Comparison of ENCODE assay signal across 10 mouse cellular contexts in genomic region chr19:4384322-4384721, GRCm38 (mm10). TPM values are rescaled to one million over a fixed set of nuclear protein-coding genes. Genes with fewer than 3 reads are reported as not detected.
DNase-seq lines count a peak whose midpoint lies in the region; ATAC-seq and TF ChIP-seq lines count a peak whose summit lies in the region.
"Had no signal": no experiment of that assay in that cellular context is flagged by ENCODE, and none has a peak within 500 bp of the region (broad histone marks: within the 10 kb centered on the region; RNA-seq: fewer than 3 reads in every experiment).

No protein-coding gene starts in this region.

- 58% methylated on average over 1 of the region's 1 CpGs for WGBS in embryonic facial prominence, embryonic 11.5 days
- WGBS in embryonic facial prominence, embryonic 10.5 days, result 45% methylated on average over 1 of the region's 1 CpGs
- 50% methylated on average over 1 of the region's 1 CpGs for WGBS in lung, embryonic 14.5 days

- TF ChIP-seq EP300 in MEL (IDR thresholded peaks at IDR 0.05; ENCODE audit: low read depth in 1 of 2, low read length in 2 of 2), result no peak

- no peaks in the 10 kb centered on the region for H3K4me1 ChIP-seq in embryonic facial prominence, embryonic 11.5 days (ENCODE audit: control insufficient read depth, insufficient read depth, low read length)
- H3K4me1 ChIP-seq in embryonic facial prominence, embryonic 10.5 days, result no peaks in the 10 kb centered on the region
- no peaks in the 10 kb centered on the region for H3K4me1 ChIP-seq in lung, embryonic 14.5 days (ENCODE audit: insufficient read depth)
- peaks cover 0 to 11% of the 10 kb centered on the region in 2 experiments; a peak in 2 of 4 replicates for H3K4me1 ChIP-seq in MEL (ENCODE audit: control insufficient read depth in 1 of 2, insufficient read depth in 2 of 2, low read length in 2 of 2)
- H3K4me1 ChIP-seq: hindbrain, embryonic 15.5 days had no signal

- ATAC-seq in embryonic facial prominence, embryonic 11.5 days (replicated peaks; ENCODE audit: insufficient number of reproducible peaks, low FRiP score, low TSS enrichment, low read depth), result no peak
- ATAC-seq in lung, embryonic 14.5 days (ENCODE audit: insufficient read depth), result no peak

- H3K79me2 ChIP-seq in MEL (ENCODE audit: control insufficient read depth, insufficient read depth, low read length, poor library complexity), result peaks cover 26% of the 10 kb centered on the region

- peak; percentile 13 for DNase-seq in embryonic facial prominence, embryonic 11.5 days (ENCODE audit: low spot score)
- DNase-seq in embryonic facial prominence, embryonic 10.5 days (ENCODE audit: low spot score), result no peak
- DNase-seq in lung, embryonic 14.5 days, result peak; percentile 11
- DNase-seq in lung, postnatal 4 days, result no peak
- DNase-seq in MEL (ENCODE audit: low read depth, low spot score), result peak; percentile 43
- peak; percentile 44 for DNase-seq in naive thymus-derived CD4-positive, alpha-beta T cell, adult 2 months (ENCODE audit: low read depth)
- no peak for DNase-seq in right cerebral cortex, postnatal 36 days (ENCODE audit: low spot score in 2 of 2)
- no peak for DNase-seq in right cerebral cortex, adult 18-20 months

- no peaks in the 10 kb centered on the region for H3K27me3 ChIP-seq in embryonic facial prominence, embryonic 11.5 days (ENCODE audit: control insufficient read depth, insufficient read depth, low read length)
- no peaks in the 10 kb centered on the region for H3K27me3 ChIP-seq in embryonic facial prominence, embryonic 10.5 days (replicated peaks; ENCODE audit: low read depth, poor library complexity, severe bottlenecking)
- no peaks in the 10 kb centered on the region for H3K27me3 ChIP-seq in lung, embryonic 14.5 days (ENCODE audit: insufficient read depth, low read length)
- no peaks in the 10 kb centered on the region for H3K27me3 ChIP-seq in MEL (ENCODE audit: control insufficient read depth in 1 of 2, insufficient read depth in 2 of 2, low read length in 2 of 2)
- H3K27me3 ChIP-seq: hindbrain, embryonic 15.5 days had no signal

- no peak for TF ChIP-seq POLR2A in MEL (IDR thresholded peaks at IDR 0.05; ENCODE audit: control insufficient read depth in 1 of 2, insufficient read depth in 1 of 2, low read depth in 1 of 2, low read length in 2 of 2, poor library complexity in 1 of 2)

- no peak for TF ChIP-seq RAD21 in MEL (IDR thresholded peaks at IDR 0.05; ENCODE audit: low read depth, low read length)

- no peak overlapping the region for H3K27ac ChIP-seq in embryonic facial prominence, embryonic 11.5 days (replicated peaks; ENCODE audit: low read depth, low read length)
- no peak overlapping the region for H3K27ac ChIP-seq in embryonic facial prominence, embryonic 10.5 days (replicated peaks)
- H3K27ac ChIP-seq in lung, embryonic 14.5 days (ENCODE audit: low read depth), result no peak overlapping the region
- H3K27ac ChIP-seq in MEL (ENCODE audit: control insufficient read depth, low read depth, low read length), result no peak overlapping the region
- H3K27ac ChIP-seq: hindbrain, embryonic 15.5 days had no signal

- H3K9ac ChIP-seq in embryonic facial prominence, embryonic 11.5 days (replicated peaks; ENCODE audit: low read length), result no peak overlapping the region
- H3K9ac ChIP-seq in lung, embryonic 14.5 days, result no peak overlapping the region
- H3K9ac ChIP-seq in MEL (ENCODE audit: control insufficient read depth, low read depth, low read length, poor library complexity, severe bottlenecking), result no peak overlapping the region
- H3K9ac ChIP-seq: hindbrain, embryonic 15.5 days had no signal

- no peak overlapping the region for H3K4me2 ChIP-seq in embryonic facial prominence, embryonic 11.5 days (ENCODE audit: low read depth, low read length)
- no peak overlapping the region for H3K4me2 ChIP-seq in lung, embryonic 14.5 days
- H3K4me2 ChIP-seq: hindbrain, embryonic 15.5 days had no signal

- no peak for TF ChIP-seq CTCF in lung, embryonic 14.5 days (IDR thresholded peaks at IDR 0.05; ENCODE audit: low read depth)
- TF ChIP-seq CTCF in MEL (IDR thresholded peaks at IDR 0.05 in 2 of 3, conservative IDR thresholded peaks at IDR 0.05 in 1 of 3; ENCODE audit: control insufficient read depth in 1 of 3, insufficient read depth in 1 of 3, low read depth in 2 of 3, low read length in 3 of 3, poor library complexity in 1 of 3, severe bottlenecking in 1 of 3), result peak; percentile 11 to 40 (median 39); a peak in 4 of 6 replicates

- no peak overlapping the region for H3K4me3 ChIP-seq in embryonic facial prominence, embryonic 11.5 days (ENCODE audit: low read depth, low read length)
- H3K4me3 ChIP-seq in embryonic facial prominence, embryonic 10.5 days, result no peak overlapping the region
- H3K4me3 ChIP-seq in lung, embryonic 14.5 days (ENCODE audit: low read depth, low read length), result no peak overlapping the region
- H3K4me3 ChIP-seq in MEL (ENCODE audit: control insufficient read depth in 1 of 2, insufficient read depth in 1 of 2, low read depth in 2 of 2, low read length in 2 of 2), result no peak overlapping the region
- H3K4me3 ChIP-seq: hindbrain, embryonic 15.5 days; myocyte had no signal

- H3K9me3 ChIP-seq in embryonic facial prominence, embryonic 11.5 days (replicated peaks; ENCODE audit: control insufficient read depth, low read length), result no peaks in the 10 kb centered on the region
- no peaks in the 10 kb centered on the region for H3K9me3 ChIP-seq in embryonic facial prominence, embryonic 10.5 days
- H3K9me3 ChIP-seq in lung, embryonic 14.5 days (ENCODE audit: low read depth, low read length), result no peaks in the 10 kb centered on the region
- no peaks in the 10 kb centered on the region for H3K9me3 ChIP-seq in MEL (replicated peaks; ENCODE audit: insufficient read depth, low read length)
- H3K9me3 ChIP-seq: hindbrain, embryonic 15.5 days had no signal

- no peaks in the 10 kb centered on the region for H3K36me3 ChIP-seq in embryonic facial prominence, embryonic 11.5 days (replicated peaks; ENCODE audit: control insufficient read depth, insufficient read depth, low read depth, low read length)
- peaks cover 87% of the 10 kb centered on the region for H3K36me3 ChIP-seq in embryonic facial prominence, embryonic 10.5 days (replicated peaks)
- peaks cover 26% of the 10 kb centered on the region for H3K36me3 ChIP-seq in lung, embryonic 14.5 days (ENCODE audit: insufficient read depth)
- peaks cover 28 to 39% of the 10 kb centered on the region in 2 experiments for H3K36me3 ChIP-seq in MEL (ENCODE audit: control insufficient read depth in 1 of 2, insufficient read depth in 2 of 2, low read length in 2 of 2)
- H3K36me3 ChIP-seq: hindbrain, embryonic 15.5 days had no signal

TF ChIP-seq in MEL, 35 proteins besides CTCF, POLR2A, EP300 and RAD21:
- TF ChIP-seq ZC3H11A (IDR thresholded peaks at IDR 0.05; ENCODE audit: low read depth, low read length) (no peak), SIN3A (IDR thresholded peaks at IDR 0.05; ENCODE audit: low read length) (no peak), JUND (IDR thresholded peaks at IDR 0.05; ENCODE audit: low read depth, low read length) (no peak), MEF2A (IDR thresholded peaks at IDR 0.05; ENCODE audit: extremely low read depth, insufficient replicate concordance, low read depth, low read length, poor library complexity, severe bottlenecking) (no peak), TCF12 (IDR thresholded peaks at IDR 0.05; ENCODE audit: low read depth, low read length) (no peak), RCOR1 (IDR thresholded peaks at IDR 0.05; ENCODE audit: low read depth, low read length) (no peak)

RNA-seq across cellular contexts. Expression of gene Kdm2a, which starts 13.8 kb away (rescaled TPM):
- polyA plus RNA-seq in embryonic facial prominence, embryonic 11.5 days (2014; fragmentation: Nextera tagmentation; extraction: Ambion mirVana), result 43.5 and 48.3 TPM in 2 replicates
- 68.6 and 69.6 TPM in 2 replicates for polyA plus RNA-seq in embryonic facial prominence, embryonic 10.5 days (2016; fragmentation: Nextera tagmentation; extraction: Ambion mirVana)
- polyA plus RNA-seq in lung, embryonic 14.5 days (2014; fragmentation: Nextera tagmentation; extraction: Ambion mirVana), result 56.2 and 63.1 TPM in 2 replicates
- 20.3 and 24.8 TPM in 2 replicates for total RNA-seq in MEL (2012; rRNA removed)
- polyA plus RNA-seq in MEL (2012; ENCODE audit: insufficient read depth in 1 of 2, insufficient read length in 2 of 2, low read depth in 1 of 2, low replicate concordance in 2 of 2, missing spikeins in 1 of 2), result 10 to 100 TPM in 1 of 2 experiments, not detected in 1; 55.9 TPM

RNA-seq across cellular contexts. Expression of gene Rhod, which starts 54.9 kb away (rescaled TPM):
- 39.8 and 45.9 TPM in 2 replicates for polyA plus RNA-seq in embryonic facial prominence, embryonic 11.5 days (2014; fragmentation: Nextera tagmentation; extraction: Ambion mirVana)
- 31.5 and 31.8 TPM in 2 replicates for polyA plus RNA-seq in embryonic facial prominence, embryonic 10.5 days (2016; fragmentation: Nextera tagmentation; extraction: Ambion mirVana)
- polyA plus RNA-seq in lung, embryonic 14.5 days (2014; fragmentation: Nextera tagmentation; extraction: Ambion mirVana), result 33.7 and 46.0 TPM in 2 replicates
- not detected in 2 replicates for total RNA-seq in MEL (2012; rRNA removed)
- under 1 TPM in 1 of 2 experiments, not detected in 1; 0.06 TPM for polyA plus RNA-seq in MEL (2012; ENCODE audit: insufficient read depth in 1 of 2, insufficient read length in 2 of 2, low read depth in 1 of 2, low replicate concordance in 2 of 2, missing spikeins in 1 of 2)

Comparison
In these comparisons a context has a peak if more than half of its experiments do, and no peak if none do; other contexts are left out.
1. DNase-seq: peak in embryonic facial prominence, embryonic 11.5 days (single experiment), lung, embryonic 14.5 days (single experiment), MEL (single experiment) and naive thymus-derived CD4-positive, alpha-beta T cell, adult 2 months (single experiment); none in embryonic facial prominence, embryonic 10.5 days (single experiment), lung, postnatal 4 days (0 of 2), right cerebral cortex, postnatal 36 days (0 of 2) and right cerebral cortex, adult 18-20 months (single experiment).
2. RNA of gene Rhod, which starts 54.9 kb away (polyA plus RNA-seq): 33.7 to 46.0 TPM in lung, embryonic 14.5 days, 39.8 to 45.9 TPM in embryonic facial prominence, embryonic 11.5 days and 31.5 to 31.8 TPM in embryonic facial prominence, embryonic 10.5 days; 0.06 TPM in MEL; every median in the first group is over 10 times any median in the second.